Mouse (Mus musculus): ENCODE measurements around the gene a. TPM values are rescaled to one million over a fixed set of nuclear protein-coding genes. Genes with fewer than 3 reads are reported as not detected.
A peak's percentile ranks its signal among the peaks of the same experiment; 100 is the strongest.

a gene
- polyA plus RNA-seq, 1 experiment = not detected

GRCm38 (mm10) chr2:154791661-154792642 is 750 bp downstream of the a start:
- DNase-seq = peak; percentile 91
- peaks cover 7% of the 10 kb centered on the region for H3K4me1 ChIP-seq (ENCODE audit: control insufficient read depth, insufficient read depth, low read length)
- H3K27ac ChIP-seq (ENCODE audit: insufficient read depth, low read depth, low read length) = peak overlapping the region; percentile 97
- H3K36me3 ChIP-seq (ENCODE audit: control insufficient read depth, insufficient read depth, low read length) = no peaks in the 10 kb centered on the region
- TF ChIP-seq CTCF (conservative IDR thresholded peaks at IDR 0.05; ENCODE audit: insufficient read depth, insufficient read length, low read depth, low read length) = no peak
- no peak for TF ChIP-seq POLR2A (IDR thresholded peaks at IDR 0.05; ENCODE audit: low read depth, low read length)
- no peaks in the 10 kb centered on the region for H3K27me3 ChIP-seq (replicated peaks; ENCODE audit: control insufficient read depth, insufficient read depth, low read length)
- under 1% methylated on average over 65 of the region's 67 CpGs for WGBS
- peak overlapping the region; percentile 88 for H3K4me3 ChIP-seq (ENCODE audit: insufficient read depth, low read depth, low read length)

- Histone ChIP-seq H3K36me3 (ENCODE audit: control insufficient read depth, insufficient read depth, low read length) (no peaks in the 10 kb centered on the region), H3K27me3 (replicated peaks; ENCODE audit: control insufficient read depth, insufficient read depth, low read length) (no peaks in the 10 kb centered on the region), H3K4me3 (ENCODE audit: insufficient read depth, low read depth, low read length) (no peak overlapping the region), H3K4me1 (ENCODE audit: control insufficient read depth, insufficient read depth, low read length) (peaks cover 3% of the 10 kb centered on the region; the same call in 1 of the 2 replicates), H3K27ac (ENCODE audit: insufficient read depth, low read depth, low read length) (no peak overlapping the region)
- no peak for TF ChIP-seq POLR2A (IDR thresholded peaks at IDR 0.05; ENCODE audit: low read depth, low read length)
- TF ChIP-seq CTCF (conservative IDR thresholded peaks at IDR 0.05; ENCODE audit: insufficient read depth, insufficient read length, low read depth, low read length) = no peak
- 63% methylated on average over 1 of the region's 1 CpGs for WGBS
- no peak for DNase-seq
Measured at GRCm38 (mm10) chr2:154803372-154803771, 12.2 kb downstream of the a start.

- TF ChIP-seq CTCF (conservative IDR thresholded peaks at IDR 0.05; ENCODE audit: insufficient read depth, insufficient read length, low read depth, low read length) (no peak), POLR2A (IDR thresholded peaks at IDR 0.05; ENCODE audit: low read depth, low read length) (no peak)
- Histone ChIP-seq H3K27me3 (replicated peaks; ENCODE audit: control insufficient read depth, insufficient read depth, low read length) (no peaks in the 10 kb centered on the region), H3K4me3 (ENCODE audit: insufficient read depth, low read depth, low read length) (no peak overlapping the region), H3K36me3 (ENCODE audit: control insufficient read depth, insufficient read depth, low read length) (no peaks in the 10 kb centered on the region), H3K27ac (ENCODE audit: insufficient read depth, low read depth, low read length) (no peak overlapping the region), H3K4me1 (ENCODE audit: control insufficient read depth, insufficient read depth, low read length) (peaks cover 3% of the 10 kb centered on the region; the same call in 1 of the 2 replicates)
- DNase-seq = no peak
- WGBS = 82% methylated on average over 4 of the region's 4 CpGs
Measured at GRCm38 (mm10) chr2:154803845-154804244, 12.6 kb downstream of the a start.

- H3K4me3 ChIP-seq (ENCODE audit: insufficient read depth, low read depth, low read length) = no peak overlapping the region
- 24% methylated on average over 1 of the region's 1 CpGs for WGBS
- no peak for TF ChIP-seq CTCF (conservative IDR thresholded peaks at IDR 0.05; ENCODE audit: insufficient read depth, insufficient read length, low read depth, low read length)
- no peak for TF ChIP-seq POLR2A (IDR thresholded peaks at IDR 0.05; ENCODE audit: low read depth, low read length)
- H3K27ac ChIP-seq (ENCODE audit: insufficient read depth, low read depth, low read length) = no peak overlapping the region
- no peaks in the 10 kb centered on the region for H3K27me3 ChIP-seq (replicated peaks; ENCODE audit: control insufficient read depth, insufficient read depth, low read length)
- DNase-seq = no peak
- no peaks in the 10 kb centered on the region for H3K36me3 ChIP-seq (ENCODE audit: control insufficient read depth, insufficient read depth, low read length)
- peaks cover 20% of the 10 kb centered on the region; the same call in 1 of the 2 replicates for H3K4me1 ChIP-seq (ENCODE audit: control insufficient read depth, insufficient read depth, low read length)
Measured at GRCm38 (mm10) chr2:154807689-154808088, 16.5 kb downstream of the a start.

GRCm38 (mm10) chr2:154809107-154809762 is 18.0 kb downstream of the a start:
- DNase-seq = peak; percentile 72
- H3K4me1 ChIP-seq (ENCODE audit: control insufficient read depth, insufficient read depth, low read length) = peaks cover 18% of the 10 kb centered on the region; the same call in 1 of the 2 replicates
- WGBS = 66% methylated on average over 1 of the region's 1 CpGs
- H3K27me3 ChIP-seq (replicated peaks; ENCODE audit: control insufficient read depth, insufficient read depth, low read length) = no peaks in the 10 kb centered on the region
- TF ChIP-seq CTCF (conservative IDR thresholded peaks at IDR 0.05; ENCODE audit: insufficient read depth, insufficient read length, low read depth, low read length) (no peak), POLR2A (IDR thresholded peaks at IDR 0.05; ENCODE audit: low read depth, low read length) (no peak)
- no peaks in the 10 kb centered on the region for H3K36me3 ChIP-seq (ENCODE audit: control insufficient read depth, insufficient read depth, low read length)
- peak overlapping the region; percentile 60 for H3K27ac ChIP-seq (ENCODE audit: insufficient read depth, low read depth, low read length)
- no peak overlapping the region for H3K4me3 ChIP-seq (ENCODE audit: insufficient read depth, low read depth, low read length)

- Histone ChIP-seq H3K4me1 (ENCODE audit: control insufficient read depth, insufficient read depth, low read length) (peaks cover 18% of the 10 kb centered on the region; the same call in 1 of the 2 replicates), H3K4me3 (ENCODE audit: insufficient read depth, low read depth, low read length) (no peak overlapping the region), H3K27ac (ENCODE audit: insufficient read depth, low read depth, low read length) (no peak overlapping the region), H3K27me3 (replicated peaks; ENCODE audit: control insufficient read depth, insufficient read depth, low read length) (no peaks in the 10 kb centered on the region), H3K36me3 (ENCODE audit: control insufficient read depth, insufficient read depth, low read length) (no peaks in the 10 kb centered on the region)
- WGBS = 31% methylated on average over 1 of the region's 1 CpGs
- DNase-seq = peak; percentile 17
- TF ChIP-seq CTCF (conservative IDR thresholded peaks at IDR 0.05; ENCODE audit: insufficient read depth, insufficient read length, low read depth, low read length) (no peak), POLR2A (IDR thresholded peaks at IDR 0.05; ENCODE audit: low read depth, low read length) (no peak)
Measured at GRCm38 (mm10) chr2:154810821-154811220, 19.6 kb downstream of the a start.

GRCm38 (mm10) chr2:154813426-154813825 is 22.2 kb downstream of the a start:
- Histone ChIP-seq H3K36me3 (ENCODE audit: control insufficient read depth, insufficient read depth, low read length) (no peaks in the 10 kb centered on the region), H3K27me3 (replicated peaks; ENCODE audit: control insufficient read depth, insufficient read depth, low read length) (no peaks in the 10 kb centered on the region), H3K4me1 (ENCODE audit: control insufficient read depth, insufficient read depth, low read length) (peaks cover 28% of the 10 kb centered on the region), H3K27ac (ENCODE audit: insufficient read depth, low read depth, low read length) (no peak overlapping the region), H3K4me3 (ENCODE audit: insufficient read depth, low read depth, low read length) (no peak overlapping the region)
- TF ChIP-seq CTCF (conservative IDR thresholded peaks at IDR 0.05; ENCODE audit: insufficient read depth, insufficient read length, low read depth, low read length) (no peak), POLR2A (IDR thresholded peaks at IDR 0.05; ENCODE audit: low read depth, low read length) (no peak)
- no peak for DNase-seq
- 73% methylated on average over 2 of the region's 2 CpGs for WGBS
